16 mouse cellular contexts compared by ENCODE assay signal in the genomic region with DNA sequence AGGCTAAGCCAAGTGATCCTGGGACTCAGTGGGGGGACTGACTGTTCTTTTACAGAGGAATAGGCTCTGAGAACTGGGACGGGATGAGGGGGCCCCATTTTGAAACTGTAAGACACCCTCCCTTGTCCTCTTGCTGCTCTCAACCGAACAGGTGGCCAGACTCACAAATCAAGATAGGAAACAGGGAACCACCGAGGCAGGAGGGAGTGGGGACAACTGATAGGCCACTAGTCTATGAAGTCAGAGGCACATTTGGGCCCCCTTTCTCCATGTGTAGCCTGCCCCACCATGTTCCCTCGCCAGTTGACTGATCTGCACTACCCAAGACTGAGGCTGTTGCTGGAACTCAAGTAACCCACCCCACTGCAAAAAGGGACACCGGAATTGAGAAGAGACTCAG. TPM values are rescaled to one million over a fixed set of nuclear protein-coding genes. Genes with fewer than 3 reads are reported as not detected.
DNase-seq lines count a peak whose midpoint lies in the region; ATAC-seq and TF ChIP-seq lines count a peak whose summit lies in the region.
"Had no signal": no experiment of that assay in that cellular context is flagged by ENCODE, and none has a peak within 500 bp of the region (broad histone marks: within the 10 kb centered on the region; RNA-seq: fewer than 3 reads in every experiment).

No protein-coding gene starts in this region.

- peak overlapping the region; percentile 97 for H3K4me2 ChIP-seq in heart, embryonic 12.5 days
- peak overlapping the region; percentile 90 for H3K4me2 ChIP-seq in embryonic facial prominence, embryonic 15.5 days (replicated peaks)

- no peak overlapping the region for H3K27ac ChIP-seq in heart, embryonic 12.5 days (ENCODE audit: poor library complexity, severe bottlenecking)
- no peak overlapping the region for H3K27ac ChIP-seq in ES-Bruce4 (ENCODE audit: insufficient read depth, low read length)
- H3K27ac ChIP-seq in embryonic facial prominence, embryonic 15.5 days (replicated peaks): peak overlapping the region; percentile 60

- TF ChIP-seq EP300 in ES-Bruce4 (IDR thresholded peaks at IDR 0.05; ENCODE audit: insufficient read depth, low read depth, low read length): no peak

- H3K27me3 ChIP-seq in heart, embryonic 12.5 days (replicated peaks): peaks cover 29% of the 10 kb centered on the region
- H3K27me3 ChIP-seq in ES-Bruce4 (ENCODE audit: control insufficient read depth, insufficient read depth, low read length, poor library complexity, severe bottlenecking): no peaks in the 10 kb centered on the region
- H3K27me3 ChIP-seq in embryonic facial prominence, embryonic 15.5 days: peaks cover 19% of the 10 kb centered on the region; the same call in 1 of the 2 replicates
- H3K27me3 ChIP-seq: Patski had no signal

- peaks cover 50% of the 10 kb centered on the region for H3K4me1 ChIP-seq in heart, embryonic 12.5 days (replicated peaks)
- H3K4me1 ChIP-seq in ES-Bruce4 (ENCODE audit: control insufficient read depth, insufficient read depth, low read length): peaks cover 3% of the 10 kb centered on the region
- peaks cover 20% of the 10 kb centered on the region for H3K4me1 ChIP-seq in embryonic facial prominence, embryonic 15.5 days

- no peaks in the 10 kb centered on the region for H3K36me3 ChIP-seq in heart, embryonic 12.5 days
- no peaks in the 10 kb centered on the region for H3K36me3 ChIP-seq in ES-Bruce4 (ENCODE audit: control insufficient read depth, insufficient read depth, low read length, poor library complexity, severe bottlenecking)
- H3K36me3 ChIP-seq in embryonic facial prominence, embryonic 15.5 days: no peaks in the 10 kb centered on the region

- 0 out of 2 replicates have a peak, but pooled peaks have one; percentile 18 for ATAC-seq in heart, embryonic 12.5 days (ENCODE audit: insufficient number of reproducible peaks, low FRiP score)
- no peak for ATAC-seq in embryonic facial prominence, embryonic 15.5 days (ENCODE audit: insufficient number of reproducible peaks, low FRiP score, low TSS enrichment, low read depth)
- 0 out of 2 replicates have a peak, but pooled peaks have one; percentile 3 for ATAC-seq in megakaryocyte progenitor cell, adult 5-6 weeks (replicated peaks; ENCODE audit: poor library complexity)
- ATAC-seq: forebrain, embryonic 16.5 days; Patski had no signal

- WGBS in heart, embryonic 12.5 days: 67% methylated on average over 5 of the region's 5 CpGs
- WGBS in embryonic facial prominence, embryonic 15.5 days: 70% methylated on average over 5 of the region's 5 CpGs

- TF ChIP-seq POLR2A in ES-Bruce4 (IDR thresholded peaks at IDR 0.05; ENCODE audit: insufficient read depth, low read length): no peak

- peak overlapping the region; percentile 17; the same call in 1 of the 2 replicates for H3K4me3 ChIP-seq in heart, embryonic 12.5 days
- no peak overlapping the region for H3K4me3 ChIP-seq in ES-Bruce4 (ENCODE audit: low read depth, low read length)
- H3K4me3 ChIP-seq in embryonic facial prominence, embryonic 15.5 days (replicated peaks): peak overlapping the region; percentile 46

- no peaks in the 10 kb centered on the region for H3K9me3 ChIP-seq in heart, embryonic 12.5 days (replicated peaks)
- no peaks in the 10 kb centered on the region for H3K9me3 ChIP-seq in ES-Bruce4 (replicated peaks; ENCODE audit: control insufficient read depth, insufficient read depth, low read length, poor library complexity, severe bottlenecking)
- H3K9me3 ChIP-seq in embryonic facial prominence, embryonic 15.5 days (replicated peaks): no peaks in the 10 kb centered on the region

- no peak for DNase-seq in heart, adult 8-10 months (ENCODE audit: low spot score)
- no peak for DNase-seq in right cerebral cortex, postnatal 14 days
- no peak for DNase-seq in adrenal gland, adult (ENCODE audit: inconsistent age in 2 of 2, low spot score in 1 of 2)
- DNase-seq in urinary bladder, postnatal 25 days (ENCODE audit: low spot score): no peak
- DNase-seq: B cell, adult 2 months; cerebellum, adult 11 months; gastrocnemius, postnatal 25 days; heart, postnatal 10 days had no signal

- 0 out of 2 replicates have a peak overlapping the region, but pooled peaks have one; percentile 29 for H3K9ac ChIP-seq in heart, embryonic 12.5 days
- H3K9ac ChIP-seq in ES-Bruce4 (ENCODE audit: low read depth, poor library complexity, severe bottlenecking): peak overlapping the region; percentile 25; the same call in 1 of the 2 replicates
- no peak overlapping the region for H3K9ac ChIP-seq in embryonic facial prominence, embryonic 15.5 days

- no peak for TF ChIP-seq CTCF in ES-Bruce4 (IDR thresholded peaks at IDR 0.05; ENCODE audit: low read depth, low read length)

RNA-seq across cellular contexts. Expression of a gene that starts 1.2 kb away (rescaled TPM):
- 2.2 and 2.6 TPM in 2 replicates for polyA plus RNA-seq in heart, embryonic 12.5 days (2016; fragmentation: Nextera tagmentation; extraction: Ambion mirVana)
- not detected for total RNA-seq in heart, adult 8-10 months (2022)
- 15.7 and 16.7 TPM in 2 replicates for polyA plus RNA-seq in ES-Bruce4 (2011; ENCODE audit: insufficient read depth, insufficient read length, low read depth, missing spikeins)
- polyA plus RNA-seq in embryonic facial prominence, embryonic 15.5 days (2015; fragmentation: Nextera tagmentation; extraction: Ambion mirVana): 88.7 and 94.8 TPM in 2 replicates
- total RNA-seq in megakaryocyte progenitor cell, adult 5-6 weeks (2015): not detected in 2 replicates
- not detected in 2 replicates for total RNA-seq in megakaryocyte progenitor cell, adult 5-6 weeks (2017)
- total RNA-seq: adrenal gland, postnatal 14 days; gastrocnemius, postnatal 25 days had no signal

RNA-seq across cellular contexts. Expression of a gene that starts 27.5 kb away (rescaled TPM):
- polyA plus RNA-seq in heart, embryonic 12.5 days (2016; fragmentation: Nextera tagmentation; extraction: Ambion mirVana): 21.6 and 22.0 TPM in 2 replicates
- total RNA-seq in heart, adult 8-10 months (2022): 10 to 100 TPM; 17.5 to 20.6 (median 18.8) TPM
- polyA plus RNA-seq in ES-Bruce4 (2011; ENCODE audit: insufficient read depth, insufficient read length, low read depth, missing spikeins): 56.0 and 56.1 TPM in 2 replicates
- 25.0 and 28.1 TPM in 2 replicates for polyA plus RNA-seq in embryonic facial prominence, embryonic 15.5 days (2015; fragmentation: Nextera tagmentation; extraction: Ambion mirVana)
- total RNA-seq in megakaryocyte progenitor cell, adult 5-6 weeks (2015): 20.3 and 22.8 TPM in 2 replicates
- total RNA-seq in megakaryocyte progenitor cell, adult 5-6 weeks (2017): 20.5 and 22.4 TPM in 2 replicates

RNA-seq across cellular contexts. Expression of a gene that starts 38.7 kb away (rescaled TPM):
- 77.4 and 87.7 TPM in 2 replicates for polyA plus RNA-seq in heart, embryonic 12.5 days (2016; fragmentation: Nextera tagmentation; extraction: Ambion mirVana)
- total RNA-seq in heart, adult 8-10 months (2022): 100 to 1,000 TPM; 124 to 155 (median 142) TPM
- polyA plus RNA-seq in ES-Bruce4 (2011; ENCODE audit: insufficient read depth, insufficient read length, low read depth, missing spikeins): 130 and 134 TPM in 2 replicates
- polyA plus RNA-seq in embryonic facial prominence, embryonic 15.5 days (2015; fragmentation: Nextera tagmentation; extraction: Ambion mirVana): 80.4 and 84.7 TPM in 2 replicates
- total RNA-seq in megakaryocyte progenitor cell, adult 5-6 weeks (2015): 131 and 149 TPM in 2 replicates
- total RNA-seq in megakaryocyte progenitor cell, adult 5-6 weeks (2017): 29.9 and 33.4 TPM in 2 replicates

RNA-seq across cellular contexts. Expression of a gene that starts 48.9 kb away (rescaled TPM):
- 0.09 TPM in 1 of 2 replicates, not detected in the other for polyA plus RNA-seq in heart, embryonic 12.5 days (2016; fragmentation: Nextera tagmentation; extraction: Ambion mirVana)
- 10 to 100 TPM; 24.2 to 36.7 (median 31.4) TPM for total RNA-seq in heart, adult 8-10 months (2022)
- polyA plus RNA-seq in ES-Bruce4 (2011; ENCODE audit: insufficient read depth, insufficient read length, low read depth, missing spikeins): not detected in 2 replicates
- 0.27 and 0.30 TPM in 2 replicates for polyA plus RNA-seq in embryonic facial prominence, embryonic 15.5 days (2015; fragmentation: Nextera tagmentation; extraction: Ambion mirVana)
- total RNA-seq in megakaryocyte progenitor cell, adult 5-6 weeks (2015): 0.20 TPM in 1 of 2 replicates, not detected in the other
- not detected in 2 replicates for total RNA-seq in megakaryocyte progenitor cell, adult 5-6 weeks (2017)
- polyA plus RNA-seq: forebrain, embryonic 16.5 days; limb, embryonic 11.5 days had no signal
